Mouse (Mus musculus) CH12.LX (cell line): Measurements from ENCODE around the gene Uvrag. TPM values are rescaled to one million over a fixed set of nuclear protein-coding genes. Genes with fewer than 3 reads are reported as not detected.
A peak's percentile ranks its signal among the peaks of the same experiment; 100 is the strongest.

ENCODE experiments used
- DNase-seq: peaks from one replicate; pipeline ENCODE4 v3.0.0-alpha.2; 2013; ENCODE audit errors: extremely low read depth
- H3K27ac ChIP-seq: 2 replicates; pipeline ENCODE4 v1.5.1; 2012; ENCODE audit warnings: low read depth, mild to moderate bottlenecking, control low read depth, moderate library complexity; ENCODE audit not compliant: insufficient read depth
- H3K27me3 ChIP-seq: replicated peaks from 2 replicates; pipeline ENCODE3; 2012; ENCODE audit warnings: inconsistent platforms
- H3K36me3 ChIP-seq, 2 experiments: replicated peaks in 1 of 2; 2 replicates each; pipeline versions ENCODE3 to v1.6.1; 2012; ENCODE audit warnings: inconsistent platforms in 1 of 2, low read length in 1 of 2, mild to moderate bottlenecking in 1 of 2, mixed read lengths in 1 of 2, moderate library complexity in 1 of 2; ENCODE audit not compliant: control insufficient read depth in 1 of 2, insufficient read depth in 1 of 2
- H3K4me1 ChIP-seq, 2 experiments: 2 replicates each; pipeline ENCODE4 v1.6.1; 2012; ENCODE audit warnings: inconsistent platforms in 1 of 2, moderate library complexity in 1 of 2; ENCODE audit not compliant: insufficient read depth in 2 of 2, control insufficient read depth in 1 of 2
- H3K4me2 ChIP-seq: 2 replicates; pipeline ENCODE4 v1.6.1; 2012; ENCODE audit warnings: low read depth, mild to moderate bottlenecking, control low read depth; ENCODE audit not compliant: poor library complexity, insufficient read depth, severe bottlenecking
- H3K4me3 ChIP-seq, 3 experiments: fragments of 150-350 bp in 1 of 3; sonication (generic) in 1 of 3; replicated peaks in 1 of 3; 2 replicates each; pipeline versions ENCODE3 to v1.5.1; 2011 to 2012; ENCODE audit warnings: low read depth in 2 of 3, low read length in 2 of 3, mild to moderate bottlenecking in 2 of 3, moderate library complexity in 2 of 3, control low read depth in 1 of 3, improper control_type of control experiment in 1 of 3, inconsistent platforms in 1 of 3, mixed read lengths in 1 of 3; ENCODE audit not compliant: poor library complexity in 1 of 3
- H3K79me2 ChIP-seq: replicated peaks from 2 replicates; pipeline ENCODE4 v1.6.1; 2012; ENCODE audit warnings: mild to moderate bottlenecking, moderate library complexity; ENCODE audit not compliant: control insufficient read depth, poor library complexity, insufficient read depth, severe bottlenecking; ENCODE audit errors: extremely low read depth
- H3K9ac ChIP-seq: 2 replicates; pipeline ENCODE4 v1.6.1; 2012; ENCODE audit warnings: low read depth, mild to moderate bottlenecking, control low read depth, moderate library complexity; ENCODE audit not compliant: insufficient read depth
- H3K9me3 ChIP-seq: replicated peaks from 2 replicates; pipeline ENCODE3; 2012; ENCODE audit warnings: low read length, inconsistent platforms, mixed read lengths
- BHLHE40 ChIP-seq: IDR thresholded peaks from 2 replicates; pipeline ENCODE4 v1.6.1; 2011; ENCODE audit warnings: mild to moderate bottlenecking, low read depth, low read length, improper control_type of control experiment
- CHD1 ChIP-seq: IDR thresholded peaks from 2 replicates; pipeline ENCODE4 v1.6.1; 2012; ENCODE audit warnings: low read depth, low read length, improper control_type of control experiment, inconsistent platforms
- E2F4 ChIP-seq: IDR thresholded peaks from 2 replicates; pipeline ENCODE4 v1.6.1; 2011; ENCODE audit warnings: low read depth, low read length, improper control_type of control experiment; ENCODE audit not compliant: insufficient replicate concordance
- ELF1 ChIP-seq: IDR thresholded peaks from 2 replicates; pipeline ENCODE4 v1.6.1; 2014; ENCODE audit warnings: low read depth, mild to moderate bottlenecking, inconsistent platforms, low read length, improper control_type of control experiment
- EP300 ChIP-seq: IDR thresholded peaks from 2 replicates; pipeline ENCODE4 v1.6.1; 2011; ENCODE audit warnings: low read length, improper control_type of control experiment
- ETS1 ChIP-seq: conservative IDR thresholded peaks from 2 replicates; pipeline ENCODE4 v1.6.1; 2012; ENCODE audit warnings: low read depth, mild to moderate bottlenecking, inconsistent platforms, low read length, improper control_type of control experiment, moderate library complexity
- JUND ChIP-seq: conservative IDR thresholded peaks from 2 replicates; pipeline ENCODE4 v1.6.1; 2011; ENCODE audit warnings: low read depth, low read length, improper control_type of control experiment
- MAX ChIP-seq: IDR thresholded peaks from 2 replicates; pipeline ENCODE4 v1.6.1; 2011; ENCODE audit warnings: low read length, improper control_type of control experiment
- MEF2A ChIP-seq: IDR thresholded peaks from 2 replicates; pipeline ENCODE4 v1.6.1; 2014; ENCODE audit warnings: low read depth, mild to moderate bottlenecking, inconsistent platforms, low read length, improper control_type of control experiment, borderline replicate concordance
- MXI1 ChIP-seq: IDR thresholded peaks from 2 replicates; pipeline ENCODE4 v1.6.1; 2011; ENCODE audit warnings: mild to moderate bottlenecking, low read depth, low read length, improper control_type of control experiment
- NELFE ChIP-seq: IDR thresholded peaks from 2 replicates; pipeline ENCODE4 v1.6.1; 2011; ENCODE audit warnings: low read depth, low read length, improper control_type of control experiment
- SMC3 ChIP-seq: IDR thresholded peaks from 2 replicates; pipeline ENCODE4 v1.6.1; 2011; ENCODE audit warnings: low read depth, low read length, improper control_type of control experiment
- TCF12 ChIP-seq: IDR thresholded peaks from 2 replicates; pipeline ENCODE4 v1.6.1; 2014; ENCODE audit warnings: low read depth, mild to moderate bottlenecking, inconsistent platforms, low read length, improper control_type of control experiment
- UBTF ChIP-seq: IDR thresholded peaks from 2 replicates; pipeline ENCODE4 v1.6.1; 2012; ENCODE audit warnings: low read depth, mild to moderate bottlenecking, inconsistent platforms, low read length, improper control_type of control experiment, moderate library complexity
- ZC3H11A ChIP-seq: IDR thresholded peaks from 2 replicates; pipeline ENCODE4 v1.6.1; 2012; ENCODE audit warnings: low read depth, mild to moderate bottlenecking, inconsistent platforms, low read length, improper control_type of control experiment
- ZKSCAN1 ChIP-seq: IDR thresholded peaks from 2 replicates; pipeline ENCODE4 v1.6.1; 2012; ENCODE audit warnings: low read depth, inconsistent platforms, low read length, improper control_type of control experiment, borderline replicate concordance
- ZMIZ1 ChIP-seq: IDR thresholded peaks from 2 replicates; pipeline ENCODE4 v1.6.1; 2012; ENCODE audit warnings: low read depth, mild to moderate bottlenecking, inconsistent platforms, low read length, improper control_type of control experiment
- ZNF384 ChIP-seq: IDR thresholded peaks from 2 replicates; pipeline ENCODE4 v1.6.1; 2012; ENCODE audit warnings: low read depth, low read length, improper control_type of control experiment, inconsistent platforms
- dilution Hi-C: fragments of 300-500 bp; cut with MboI; formaldehyde crosslinking; loops from 2 replicates; pipeline ENCODE4 v1.14.3; 2020; ENCODE audit warnings: low sequenced_read_pairs; ENCODE audit not compliant: extremely low pct_unique_long_range_greater_than_20kb, extremely low pct_ligation_motif_present
- in situ Hi-C: fragments of 300-500 bp; cut with MboI; formaldehyde crosslinking; loops from 3 replicates; pipeline ENCODE4 v1.14.3; 2019; ENCODE audit warnings: low sequenced_read_pairs, low pct_ligation_motif_present, low pct_unique_long_range_greater_than_20kb, mixed read lengths
- polyA plus RNA-seq: library from polyadenylated mRNA; unstranded; fragments of >175 nt; gene quantifications from 2 replicates; pipeline ENCODE4 v1.2.1, GENCODE M21; 2012; ENCODE audit warnings: low read depth; ENCODE audit not compliant: insufficient read length
- total RNA-seq, 2 experiments: library from RNA; depleted of rRNA; stranded (reverse); fragments of 300-350 nt in 1 of 2; fragments of >200 nt in 1 of 2; gene quantifications; 2 replicates each; pipeline ENCODE4 v1.2.3; 2012 to 2014

Uvrag gene
- total and polyA plus RNA-seq, 3 experiments, result 20.6 to 47.4 (median 37.5) TPM

GRCm38 (mm10) chr7:99156737-99157136 lies 15.8 kb upstream of the Uvrag start:
- Histone ChIP-seq H3K36me3 (no peaks in the 10 kb centered on the region), H3K79me2 (no peaks in the 10 kb centered on the region), H3K4me3 (no peak overlapping the region), H3K9ac (no peak overlapping the region), H3K9me3 (no peaks in the 10 kb centered on the region), H3K4me2 (no peak overlapping the region), H3K4me1 (peaks cover 7 to 34% of the 10 kb centered on the region in 2 experiments), H3K27ac (no peak overlapping the region), H3K27me3 (no peaks in the 10 kb centered on the region)
- DNase-seq, result no peak
- TF ChIP-seq BHLHE40, result no peak
- no peak for TF ChIP-seq TCF12
- TF ChIP-seq JUND, result no peak
- no peak for TF ChIP-seq ZKSCAN1
- TF ChIP-seq ETS1, result no peak
- no peak for TF ChIP-seq NELFE
- TF ChIP-seq MAX, result no peak
- TF ChIP-seq ELF1, result no peak
- in situ Hi-C loops, result no loop called here
- dilution Hi-C loops, result no loop called here

DNA sequence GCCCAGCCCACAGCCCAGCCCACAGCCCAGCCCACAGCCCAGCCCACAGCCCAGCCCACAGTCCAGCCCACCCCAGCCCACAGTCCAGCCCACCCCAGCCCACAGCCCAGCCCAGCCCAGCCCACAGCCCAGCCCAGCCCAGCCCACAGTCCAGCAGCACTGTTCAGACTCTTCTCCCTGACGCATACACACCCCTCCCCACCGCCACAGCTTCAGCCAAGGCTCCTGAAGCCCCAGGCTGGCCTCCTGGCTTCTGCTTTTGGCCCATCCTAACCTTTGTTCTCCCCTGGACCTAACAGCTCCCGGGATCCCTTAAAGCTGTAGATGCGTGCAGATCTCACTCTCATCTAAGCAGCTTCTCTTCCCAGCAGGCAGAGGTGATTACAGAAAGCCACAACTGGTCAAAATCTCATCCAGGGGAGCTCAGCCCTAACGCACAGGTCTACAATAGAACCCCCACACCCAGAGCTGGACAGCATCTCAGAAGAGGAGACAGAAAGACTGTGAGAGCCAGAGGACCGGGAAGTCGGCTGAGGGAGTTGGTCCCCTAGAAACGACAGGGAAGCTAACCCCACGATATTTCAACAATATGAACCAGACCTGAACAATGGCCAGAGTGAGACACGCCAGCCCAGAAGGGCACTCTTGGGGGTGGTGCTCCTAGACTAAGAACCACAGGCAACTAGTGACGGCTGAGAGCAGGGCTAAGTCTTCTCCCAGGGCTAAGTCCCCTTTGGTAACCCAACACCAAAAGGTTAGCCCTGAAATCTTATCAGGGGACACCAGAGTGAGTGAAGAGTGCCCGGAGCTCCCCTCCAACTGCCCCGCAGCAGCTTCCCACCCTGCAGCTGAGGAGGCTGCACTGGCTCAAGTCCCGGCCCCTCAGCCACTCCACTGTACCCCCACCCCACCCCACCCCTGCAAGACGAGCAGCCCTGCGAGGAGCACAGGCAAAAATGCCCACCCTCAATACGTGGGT lies 14.7 kb upstream of the Uvrag start:
- DNase-seq, result no peak
- dilution Hi-C loops, result no loop called here
- Histone ChIP-seq H3K27me3 (no peaks in the 10 kb centered on the region), H3K9ac (no peak overlapping the region), H3K27ac (no peak overlapping the region), H3K36me3 (no peaks in the 10 kb centered on the region), H3K4me2 (peak overlapping the region; percentile 2; the same call in 1 of the 2 replicates), H3K79me2 (no peaks in the 10 kb centered on the region), H3K4me1 (peaks cover 7 to 43% of the 10 kb centered on the region in 2 experiments), H3K4me3 (no peak overlapping the region), H3K9me3 (no peaks in the 10 kb centered on the region)
- TF ChIP-seq SMC3, result no peak
- TF ChIP-seq ZNF384, result no peak
- TF ChIP-seq MXI1, result no peak
- no peak for TF ChIP-seq TCF12
- TF ChIP-seq ZC3H11A, result no peak
- TF ChIP-seq EP300, result no peak
- no peak for TF ChIP-seq ZMIZ1
- TF ChIP-seq UBTF, result no peak
- no peak for TF ChIP-seq CHD1
- no peak for TF ChIP-seq BHLHE40
- TF ChIP-seq E2F4, result no peak
- no peak for TF ChIP-seq MEF2A
- in situ Hi-C loops, result no loop called here
